Comparison of ENCODE assay signal across 8 mouse cellular contexts in genomic region chr5:139803601-139804102, GRCm38 (mm10). TPM values are rescaled to one million over a fixed set of nuclear protein-coding genes. Genes with fewer than 3 reads are reported as not detected.
A peak's percentile ranks its signal among the peaks of the same experiment; 100 is the strongest.
DNase-seq lines count a peak whose midpoint lies in the region; ATAC-seq and TF ChIP-seq lines count a peak whose summit lies in the region.

No protein-coding gene starts in this region.

- DNase-seq in CD4-positive, CD25-positive, alpha-beta regulatory T cell, adult 2 months (ENCODE audit: low read depth, low spot score), result peak; percentile 66
- DNase-seq in Muller cell, postnatal 12 days (ENCODE audit: inconsistent ontology term), result peak; percentile 86
- peak; percentile 90 for DNase-seq in kidney, adult 11 months
- peak; percentile 81 for DNase-seq in lung, adult 2 months
- DNase-seq in left cerebral cortex, adult 9 months (ENCODE audit: low spot score in 2 of 2), result no peak

- WGBS in forebrain, embryonic 12.5 days, result 7% methylated on average over 12 of the region's 12 CpGs
- 16% methylated on average over 12 of the region's 12 CpGs for WGBS in lung, adult 2 months
- WGBS in neural tube, embryonic 15.5 days, result 14% methylated on average over 12 of the region's 12 CpGs

- H3K27me3 ChIP-seq in forebrain, embryonic 12.5 days, result no peaks in the 10 kb centered on the region
- H3K27me3 ChIP-seq in neural tube, embryonic 15.5 days (replicated peaks), result no peaks in the 10 kb centered on the region

- TF ChIP-seq POLR2A in lung, adult 2 months (IDR thresholded peaks at IDR 0.05; ENCODE audit: borderline replicate concordance, extremely low read depth, low read depth, low read length), result no peak

- peak overlapping the region; percentile 50; the same call in 1 of the 2 replicates for H3K27ac ChIP-seq in forebrain, embryonic 12.5 days
- no peak overlapping the region for H3K27ac ChIP-seq in neural tube, embryonic 15.5 days (replicated peaks)

- no peak overlapping the region for H3K9ac ChIP-seq in forebrain, embryonic 12.5 days
- no peak overlapping the region for H3K9ac ChIP-seq in neural tube, embryonic 15.5 days (replicated peaks)

- no peaks in the 10 kb centered on the region for H3K9me3 ChIP-seq in forebrain, embryonic 12.5 days
- H3K9me3 ChIP-seq in neural tube, embryonic 15.5 days (replicated peaks), result no peaks in the 10 kb centered on the region

- ATAC-seq in CD4-positive, CD25-positive, alpha-beta regulatory T cell, adult 4 months, result no peak
- ATAC-seq in forebrain, embryonic 12.5 days (ENCODE audit: low FRiP score), result peak; percentile 77
- ATAC-seq in neural tube, embryonic 15.5 days (ENCODE audit: low FRiP score), result no peak

- peaks cover 20% of the 10 kb centered on the region for H3K4me1 ChIP-seq in forebrain, embryonic 12.5 days
- H3K4me1 ChIP-seq in lung, adult 2 months (ENCODE audit: control insufficient read depth, insufficient read depth, low read length), result peaks cover 5% of the 10 kb centered on the region
- H3K4me1 ChIP-seq in neural tube, embryonic 15.5 days, result peaks cover 16% of the 10 kb centered on the region

- no peak overlapping the region for H3K4me3 ChIP-seq in forebrain, embryonic 12.5 days (replicated peaks)
- H3K4me3 ChIP-seq in lung, adult 2 months (replicated peaks; ENCODE audit: extremely low read depth, low read depth, low read length), result no peak overlapping the region
- H3K4me3 ChIP-seq in neural tube, embryonic 15.5 days (replicated peaks), result no peak overlapping the region

- TF ChIP-seq CTCF in lung, adult 2 months (IDR thresholded peaks at IDR 0.05; ENCODE audit: insufficient read depth, low read length), result peak; percentile 47

- peak overlapping the region; percentile 25 for H3K4me2 ChIP-seq in forebrain, embryonic 12.5 days
- H3K4me2 ChIP-seq in neural tube, embryonic 15.5 days, result peak overlapping the region; percentile 25; the same call in 1 of the 2 replicates

- peaks cover 12% of the 10 kb centered on the region for H3K36me3 ChIP-seq in forebrain, embryonic 12.5 days (replicated peaks)
- H3K36me3 ChIP-seq in neural tube, embryonic 15.5 days, result peaks cover 14% of the 10 kb centered on the region

RNA-seq across cellular contexts. Expression of gene Mafk, which starts 12.3 kb away (rescaled TPM):
- 10 to 100 TPM; 13.6 to 17.2 TPM for polyA plus RNA-seq in CD4-positive, CD25-positive, alpha-beta regulatory T cell, adult 4 months (2017; shearing (Covaris generic))
- 11.4 and 12.0 TPM in 2 replicates for polyA plus RNA-seq in forebrain, embryonic 12.5 days (2016; fragmentation: Nextera tagmentation; extraction: Ambion mirVana)
- 49.1 and 55.6 TPM in 2 replicates for polyA plus RNA-seq in lung, adult 2 months (2012; rRNA removed)
- polyA plus RNA-seq in neural tube, embryonic 15.5 days (2015; fragmentation: Nextera tagmentation; extraction: Ambion mirVana), result 10.8 and 14.2 TPM in 2 replicates

RNA-seq across cellular contexts. Expression of gene Tmem184a, which starts 16.1 kb away (rescaled TPM):
- under 1 TPM in 1 of 2 experiments, not detected in 1; 0.18 TPM for polyA plus RNA-seq in CD4-positive, CD25-positive, alpha-beta regulatory T cell, adult 4 months (2017; shearing (Covaris generic))
- 0.54 and 0.85 TPM in 2 replicates for polyA plus RNA-seq in forebrain, embryonic 12.5 days (2016; fragmentation: Nextera tagmentation; extraction: Ambion mirVana)
- polyA plus RNA-seq in lung, adult 2 months (2012; rRNA removed), result 53.9 and 61.2 TPM in 2 replicates
- polyA plus RNA-seq in neural tube, embryonic 15.5 days (2015; fragmentation: Nextera tagmentation; extraction: Ambion mirVana), result 0.20 and 1.7 TPM in 2 replicates

RNA-seq across cellular contexts. Expression of gene Gm26938, which starts 22.6 kb away (rescaled TPM):
- not detected for polyA plus RNA-seq in CD4-positive, CD25-positive, alpha-beta regulatory T cell, adult 4 months (2017; shearing (Covaris generic))
- 0.76 TPM in 1 of 2 replicates, not detected in the other for polyA plus RNA-seq in forebrain, embryonic 12.5 days (2016; fragmentation: Nextera tagmentation; extraction: Ambion mirVana)
- polyA plus RNA-seq in lung, adult 2 months (2012; rRNA removed), result not detected in 2 replicates
- polyA plus RNA-seq in neural tube, embryonic 15.5 days (2015; fragmentation: Nextera tagmentation; extraction: Ambion mirVana), result not detected in 2 replicates

RNA-seq across cellular contexts. Expression of gene Psmg3, which starts 23.0 kb away (rescaled TPM):
- polyA plus RNA-seq in CD4-positive, CD25-positive, alpha-beta regulatory T cell, adult 4 months (2017; shearing (Covaris generic)), result 10 to 100 TPM; 45.9 to 60.3 TPM
- polyA plus RNA-seq in forebrain, embryonic 12.5 days (2016; fragmentation: Nextera tagmentation; extraction: Ambion mirVana), result 72.5 and 75.8 TPM in 2 replicates
- polyA plus RNA-seq in lung, adult 2 months (2012; rRNA removed), result 23.6 and 24.4 TPM in 2 replicates
- polyA plus RNA-seq in neural tube, embryonic 15.5 days (2015; fragmentation: Nextera tagmentation; extraction: Ambion mirVana), result 72.1 and 76.3 TPM in 2 replicates

RNA-seq across cellular contexts. Expression of gene Ints1, which starts 28.2 kb away (rescaled TPM):
- 10 to 100 TPM in 1 of 2 experiments, 1 to 10 TPM in 1; 8.8 to 18.3 TPM for polyA plus RNA-seq in CD4-positive, CD25-positive, alpha-beta regulatory T cell, adult 4 months (2017; shearing (Covaris generic))
- 37.7 and 40.8 TPM in 2 replicates for polyA plus RNA-seq in forebrain, embryonic 12.5 days (2016; fragmentation: Nextera tagmentation; extraction: Ambion mirVana)
- 51.0 and 56.4 TPM in 2 replicates for polyA plus RNA-seq in lung, adult 2 months (2012; rRNA removed)
- 25.6 and 29.0 TPM in 2 replicates for polyA plus RNA-seq in neural tube, embryonic 15.5 days (2015; fragmentation: Nextera tagmentation; extraction: Ambion mirVana)

Comparison
In these comparisons a context has a peak if more than half of its experiments do, and no peak if none do; other contexts are left out.
1. DNase-seq: peak in CD4-positive, CD25-positive, alpha-beta regulatory T cell, adult 2 months (single experiment), Muller cell, postnatal 12 days (single experiment), kidney, adult 11 months (single experiment) and lung, adult 2 months (single experiment); none in left cerebral cortex, adult 9 months (0 of 2).
2. RNA of gene Tmem184a, which starts 16.1 kb away (polyA plus RNA-seq): 53.9 to 61.2 TPM in lung, adult 2 months; 0.54 to 0.85 TPM in forebrain, embryonic 12.5 days, 0.20 to 1.7 TPM in neural tube, embryonic 15.5 days and 0.18 TPM in CD4-positive, CD25-positive, alpha-beta regulatory T cell, adult 4 months; every median in the first group is over 10 times any median in the second.